Mouse (Mus musculus): ENCODE measurements around the gene Pabpc4. TPM values are rescaled to one million over a fixed set of nuclear protein-coding genes. Genes with fewer than 3 reads are reported as not detected.
"Not testable (repeated sequence)": the region's sequence is repeated elsewhere in the genome, so short reads cannot be mapped to it uniquely, and the experiment has no call there.

Pabpc4 gene
- polyA plus RNA-seq, 1 experiment from 2014 or later = 83.5 TPM

- Histone ChIP-seq H3K9me3 (replicated peaks; ENCODE audit: control insufficient read depth, low read length) (no peaks in the 10 kb centered on the region), H3K27me3 (ENCODE audit: control insufficient read depth, insufficient read depth, low read length) (no peaks in the 10 kb centered on the region), H3K4me3 (ENCODE audit: low read depth, low read length) (no peak overlapping the region), H3K4me1 (ENCODE audit: control insufficient read depth, insufficient read depth, low read length) (no peaks in the 10 kb centered on the region; the same call in 1 of the 2 replicates), H3K9ac (ENCODE audit: low read depth, low read length) (no peak overlapping the region), H3K27ac (ENCODE audit: low read depth, low read length) (no peak overlapping the region), H3K4me2 (no peak overlapping the region), H3K36me3 (ENCODE audit: control insufficient read depth, insufficient read depth, low read length) (peaks cover 76% of the 10 kb centered on the region)
- ATAC-seq (replicated peaks; ENCODE audit: insufficient number of reproducible peaks, low FRiP score, low TSS enrichment) = no peak
- 76% methylated on average over 3 of the region's 3 CpGs for WGBS (ENCODE audit: insufficient replicate concordance)
These were observed 30.2 kb downstream of the Pabpc4 start for GRCm38 (mm10) chr4:123292390-123292789.

- H3K9ac ChIP-seq (ENCODE audit: low read depth, low read length) = no peak overlapping the region
- no peaks in the 10 kb centered on the region for H3K27me3 ChIP-seq (ENCODE audit: control insufficient read depth, insufficient read depth, low read length)
- H3K4me2 ChIP-seq = no peak overlapping the region
- H3K36me3 ChIP-seq (ENCODE audit: control insufficient read depth, insufficient read depth, low read length) = peaks cover 74% of the 10 kb centered on the region
- no peaks in the 10 kb centered on the region; the same call in 1 of the 2 replicates for H3K4me1 ChIP-seq (ENCODE audit: control insufficient read depth, insufficient read depth, low read length)
- H3K9me3 ChIP-seq (replicated peaks; ENCODE audit: control insufficient read depth, low read length) = no peaks in the 10 kb centered on the region
- no peak overlapping the region for H3K27ac ChIP-seq (ENCODE audit: low read depth, low read length)
- ATAC-seq (replicated peaks; ENCODE audit: insufficient number of reproducible peaks, low FRiP score, low TSS enrichment) = no peak
- 88% methylated on average over 7 of the region's 7 CpGs for WGBS (ENCODE audit: insufficient replicate concordance)
- no peak overlapping the region for H3K4me3 ChIP-seq (ENCODE audit: low read depth, low read length)
These were observed 30.8 kb downstream of the Pabpc4 start for GRCm38 (mm10) chr4:123292989-123293388.

GRCm38 (mm10) chr4:123293661-123294443 lies 31.7 kb downstream of the Pabpc4 start:
- Histone ChIP-seq H3K27me3 (ENCODE audit: control insufficient read depth, insufficient read depth, low read length) (no peaks in the 10 kb centered on the region), H3K9me3 (replicated peaks; ENCODE audit: control insufficient read depth, low read length) (no peaks in the 10 kb centered on the region), H3K4me3 (ENCODE audit: low read depth, low read length) (no peak overlapping the region), H3K4me1 (ENCODE audit: control insufficient read depth, insufficient read depth, low read length) (no peaks in the 10 kb centered on the region; the same call in 1 of the 2 replicates), H3K27ac (ENCODE audit: low read depth, low read length) (no peak overlapping the region), H3K9ac (ENCODE audit: low read depth, low read length) (no peak overlapping the region), H3K36me3 (ENCODE audit: control insufficient read depth, insufficient read depth, low read length) (peaks cover 75% of the 10 kb centered on the region), H3K4me2 (no peak overlapping the region)
- ATAC-seq (replicated peaks; ENCODE audit: insufficient number of reproducible peaks, low FRiP score, low TSS enrichment) = no peak
- 71% methylated on average over 7 of the region's 7 CpGs for WGBS (ENCODE audit: insufficient replicate concordance)

GRCm38 (mm10) chr4:123295026-123295425 lies 32.9 kb downstream of the Pabpc4 start:
- H3K27ac ChIP-seq (ENCODE audit: low read depth, low read length); H3K4me2 ChIP-seq; ATAC-seq (replicated peaks; ENCODE audit: insufficient number of reproducible peaks, low FRiP score, low TSS enrichment); H3K9me3 ChIP-seq (replicated peaks; ENCODE audit: control insufficient read depth, low read length); H3K27me3 ChIP-seq (ENCODE audit: control insufficient read depth, insufficient read depth, low read length); H3K4me3 ChIP-seq (ENCODE audit: low read depth, low read length); H3K4me1 ChIP-seq (ENCODE audit: control insufficient read depth, insufficient read depth, low read length); H3K9ac ChIP-seq (ENCODE audit: low read depth, low read length): not testable (repeated sequence)
- peaks cover 75% of the 10 kb centered on the region for H3K36me3 ChIP-seq (ENCODE audit: control insufficient read depth, insufficient read depth, low read length)
- 82% methylated on average over 15 of the region's 15 CpGs for WGBS (ENCODE audit: insufficient replicate concordance)

GRCm38 (mm10) chr4:123295516-123296147 lies 33.5 kb downstream of the Pabpc4 start:
- no peak for ATAC-seq (replicated peaks; ENCODE audit: insufficient number of reproducible peaks, low FRiP score, low TSS enrichment)
- H3K9me3 ChIP-seq (replicated peaks; ENCODE audit: control insufficient read depth, low read length) = no peaks in the 10 kb centered on the region
- WGBS (ENCODE audit: insufficient replicate concordance) = 90% methylated on average over 21 of the region's 21 CpGs

GRCm38 (mm10) chr4:123296148-123296534 lies 34.0 kb downstream of the Pabpc4 start:
- 83% methylated on average over 5 of the region's 5 CpGs for WGBS (ENCODE audit: insufficient replicate concordance)
- Histone ChIP-seq H3K9me3 (replicated peaks; ENCODE audit: control insufficient read depth, low read length) (no peaks in the 10 kb centered on the region), H3K4me3 (ENCODE audit: low read depth, low read length) (no peak overlapping the region), H3K4me1 (ENCODE audit: control insufficient read depth, insufficient read depth, low read length) (no peaks in the 10 kb centered on the region; the same call in 1 of the 2 replicates), H3K4me2 (no peak overlapping the region), H3K9ac (ENCODE audit: low read depth, low read length) (no peak overlapping the region), H3K27ac (ENCODE audit: low read depth, low read length) (no peak overlapping the region), H3K27me3 (ENCODE audit: control insufficient read depth, insufficient read depth, low read length) (no peaks in the 10 kb centered on the region), H3K36me3 (ENCODE audit: control insufficient read depth, insufficient read depth, low read length) (peaks cover 74% of the 10 kb centered on the region)
- no peak for ATAC-seq (replicated peaks; ENCODE audit: insufficient number of reproducible peaks, low FRiP score, low TSS enrichment)

More at GRCm38 (mm10) chr4:123295516-123296147, 33.5 kb downstream of the Pabpc4 start:
- no peak overlapping the region for H3K4me2 ChIP-seq
- no peak overlapping the region for H3K4me3 ChIP-seq (ENCODE audit: low read depth, low read length)
- H3K9ac ChIP-seq (ENCODE audit: low read depth, low read length) = no peak overlapping the region
- no peaks in the 10 kb centered on the region; the same call in 1 of the 2 replicates for H3K4me1 ChIP-seq (ENCODE audit: control insufficient read depth, insufficient read depth, low read length)
- peaks cover 79% of the 10 kb centered on the region for H3K36me3 ChIP-seq (ENCODE audit: control insufficient read depth, insufficient read depth, low read length)
- no peaks in the 10 kb centered on the region for H3K27me3 ChIP-seq (ENCODE audit: control insufficient read depth, insufficient read depth, low read length)
- H3K27ac ChIP-seq (ENCODE audit: low read depth, low read length) = no peak overlapping the region

- H3K36me3 ChIP-seq (ENCODE audit: control insufficient read depth, insufficient read depth, low read length) = peaks cover 70% of the 10 kb centered on the region
- no peak overlapping the region for H3K4me2 ChIP-seq
- H3K9me3 ChIP-seq (replicated peaks; ENCODE audit: control insufficient read depth, low read length) = no peaks in the 10 kb centered on the region
- H3K9ac ChIP-seq (ENCODE audit: low read depth, low read length) = no peak overlapping the region
- H3K27ac ChIP-seq (ENCODE audit: low read depth, low read length) = no peak overlapping the region
- H3K4me1 ChIP-seq (ENCODE audit: control insufficient read depth, insufficient read depth, low read length) = no peaks in the 10 kb centered on the region; the same call in 1 of the 2 replicates
- H3K27me3 ChIP-seq (ENCODE audit: control insufficient read depth, insufficient read depth, low read length) = no peaks in the 10 kb centered on the region
- no peak overlapping the region for H3K4me3 ChIP-seq (ENCODE audit: low read depth, low read length)
- WGBS (ENCODE audit: insufficient replicate concordance) = 93% methylated on average over 21 of the region's 22 CpGs
- ATAC-seq (replicated peaks; ENCODE audit: insufficient number of reproducible peaks, low FRiP score, low TSS enrichment) = no peak
These were observed 35.2 kb downstream of the Pabpc4 start for GRCm38 (mm10) chr4:123297195-123297960.

- no peak overlapping the region for H3K4me2 ChIP-seq
- no peak overlapping the region for H3K27ac ChIP-seq (ENCODE audit: low read depth, low read length)
- H3K9ac ChIP-seq (ENCODE audit: low read depth, low read length) = no peak overlapping the region
- no peak overlapping the region for H3K4me3 ChIP-seq (ENCODE audit: low read depth, low read length)
- no peak for ATAC-seq (replicated peaks; ENCODE audit: insufficient number of reproducible peaks, low FRiP score, low TSS enrichment)
- peaks cover 71% of the 10 kb centered on the region for H3K36me3 ChIP-seq (ENCODE audit: control insufficient read depth, insufficient read depth, low read length)
- H3K4me1 ChIP-seq (ENCODE audit: control insufficient read depth, insufficient read depth, low read length) = no peaks in the 10 kb centered on the region; the same call in 1 of the 2 replicates
- WGBS (ENCODE audit: insufficient replicate concordance) = 73% methylated on average over 4 of the region's 4 CpGs
- no peaks in the 10 kb centered on the region for H3K27me3 ChIP-seq (ENCODE audit: control insufficient read depth, insufficient read depth, low read length)
- no peaks in the 10 kb centered on the region for H3K9me3 ChIP-seq (replicated peaks; ENCODE audit: control insufficient read depth, low read length)
These were observed 36.1 kb downstream of the Pabpc4 start for GRCm38 (mm10) chr4:123298226-123298625.

Data from heart, embryonic 11.5 days (tissue).